Mouse (Mus musculus): ENCODE data around the gene Fbxl2. TPM values are rescaled to one million over a fixed set of nuclear protein-coding genes. Genes with fewer than 3 reads are reported as not detected.

The Fbxl2 gene
- total and polyA plus RNA-seq, 3 experiments, result 0.54 to 1.1 (median 0.81) TPM

GRCm38 (mm10) chr9:114050106-114050505, 4.1 kb upstream of the Fbxl2 start:
- H3K27me3 ChIP-seq (replicated peaks), result no peaks in the 10 kb centered on the region
- H3K9me3 ChIP-seq (replicated peaks; ENCODE audit: low read length), result peaks cover 3% of the 10 kb centered on the region
- H3K4me1 ChIP-seq (ENCODE audit: control insufficient read depth in 1 of 2, insufficient read depth in 2 of 2), result no peaks in the 10 kb centered on the region
- H3K36me3 ChIP-seq (replicated peaks in 1 of 2; ENCODE audit: control insufficient read depth in 1 of 2, insufficient read depth in 1 of 2, low read length in 1 of 2), result no peaks in the 10 kb centered on the region
- no peak overlapping the region for H3K9ac ChIP-seq (ENCODE audit: insufficient read depth, low read depth)
- dilution Hi-C loops (cut with MboI; ENCODE audit: extremely low pct_ligation_motif_present, extremely low pct_unique_long_range_greater_than_20kb, low sequenced_read_pairs) (no loop called here), in situ Hi-C loops (cut with MboI; ENCODE audit: low pct_ligation_motif_present, low pct_unique_long_range_greater_than_20kb, low sequenced_read_pairs) (no loop called here)
- TF ChIP-seq KAT2A (IDR thresholded peaks at IDR 0.05; ENCODE audit: insufficient replicate concordance, low read length) (no peak), RAD21 (IDR thresholded peaks at IDR 0.05; ENCODE audit: low read depth, low read length) (no peak), ZC3H11A (IDR thresholded peaks at IDR 0.05; ENCODE audit: low read depth, low read length) (no peak), SMC3 (IDR thresholded peaks at IDR 0.05; ENCODE audit: low read depth, low read length) (no peak), IRF4 (IDR thresholded peaks at IDR 0.05; ENCODE audit: low read depth, low read length) (no peak)
- no peak overlapping the region for H3K4me2 ChIP-seq (ENCODE audit: insufficient read depth, low read depth, poor library complexity, severe bottlenecking)
- H3K4me3 ChIP-seq (replicated peaks in 1 of 3; ENCODE audit: low read depth in 2 of 3, low read length in 2 of 3, poor library complexity in 1 of 3), result no peak overlapping the region
- no peak overlapping the region for H3K27ac ChIP-seq (ENCODE audit: insufficient read depth, low read depth)
- no peak for DNase-seq (ENCODE audit: extremely low read depth)
- no peaks in the 10 kb centered on the region for H3K79me2 ChIP-seq (replicated peaks; ENCODE audit: control insufficient read depth, extremely low read depth, insufficient read depth, poor library complexity, severe bottlenecking)

DNA sequence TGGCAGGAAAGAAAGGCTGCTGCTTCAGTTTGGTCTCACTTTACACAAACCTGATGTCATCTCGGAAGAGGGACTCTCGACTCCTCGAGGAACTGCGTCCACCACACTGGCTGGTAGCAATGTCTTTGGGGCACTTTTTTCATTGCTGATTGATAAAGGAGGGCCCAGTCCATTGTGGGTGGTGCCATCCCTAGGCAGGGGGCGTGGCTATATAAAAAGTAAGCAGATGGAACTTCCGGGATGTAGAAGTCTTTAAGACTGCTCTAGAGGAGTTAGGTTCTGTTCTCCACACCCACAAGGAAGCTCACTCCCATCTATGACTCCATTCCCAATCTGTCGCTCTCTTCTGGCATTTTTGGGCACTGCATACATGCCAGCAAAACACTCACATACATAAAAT, 685 bp upstream of the Fbxl2 start:
- Histone ChIP-seq H3K36me3 (replicated peaks in 1 of 2; ENCODE audit: control insufficient read depth in 1 of 2, insufficient read depth in 1 of 2, low read length in 1 of 2) (no peaks in the 10 kb centered on the region), H3K4me1 (ENCODE audit: control insufficient read depth in 1 of 2, insufficient read depth in 2 of 2) (no peaks in the 10 kb centered on the region), H3K27ac (ENCODE audit: insufficient read depth, low read depth) (no peak overlapping the region), H3K4me3 (replicated peaks in 1 of 3; ENCODE audit: low read depth in 2 of 3, low read length in 2 of 3, poor library complexity in 1 of 3) (no peak overlapping the region), H3K9ac (ENCODE audit: insufficient read depth, low read depth) (no peak overlapping the region), H3K27me3 (replicated peaks) (no peaks in the 10 kb centered on the region), H3K4me2 (ENCODE audit: insufficient read depth, low read depth, poor library complexity, severe bottlenecking) (no peak overlapping the region), H3K9me3 (replicated peaks; ENCODE audit: low read length) (peaks cover 3% of the 10 kb centered on the region), H3K79me2 (replicated peaks; ENCODE audit: control insufficient read depth, extremely low read depth, insufficient read depth, poor library complexity, severe bottlenecking) (no peaks in the 10 kb centered on the region)
- in situ Hi-C loops (cut with MboI; ENCODE audit: low pct_ligation_motif_present, low pct_unique_long_range_greater_than_20kb, low sequenced_read_pairs) (no loop called here), dilution Hi-C loops (cut with MboI; ENCODE audit: extremely low pct_ligation_motif_present, extremely low pct_unique_long_range_greater_than_20kb, low sequenced_read_pairs) (no loop called here)
- DNase-seq (ENCODE audit: extremely low read depth), result no peak
- TF ChIP-seq EP300 (IDR thresholded peaks at IDR 0.05; ENCODE audit: low read length) (no peak), SIN3A (IDR thresholded peaks at IDR 0.05; ENCODE audit: low read length) (no peak), JUND (conservative IDR thresholded peaks at IDR 0.05; ENCODE audit: low read depth, low read length) (no peak), POLR2AphosphoS2 (IDR thresholded peaks at IDR 0.05; ENCODE audit: low read depth, low read length) (no peak), ZKSCAN1 (IDR thresholded peaks at IDR 0.05; ENCODE audit: borderline replicate concordance, low read depth, low read length) (no peak), ZMIZ1 (IDR thresholded peaks at IDR 0.05; ENCODE audit: low read depth, low read length) (no peak), MYC (IDR thresholded peaks at IDR 0.05; ENCODE audit: low read depth, low read length) (no peak), NELFE (IDR thresholded peaks at IDR 0.05; ENCODE audit: low read depth, low read length) (no peak), HCFC1 (IDR thresholded peaks at IDR 0.05; ENCODE audit: low read depth, low read length) (no peak), POLR2A (IDR thresholded peaks at IDR 0.05; ENCODE audit: low read depth, low read length) (no peak), MAFK (IDR thresholded peaks at IDR 0.05; ENCODE audit: insufficient replicate concordance, low read length) (no peak), BHLHE40 (IDR thresholded peaks at IDR 0.05; ENCODE audit: low read depth, low read length) (no peak), MAZ (IDR thresholded peaks at IDR 0.05; ENCODE audit: low read depth, low read length) (no peak), MAX (IDR thresholded peaks at IDR 0.05; ENCODE audit: low read length) (no peak), PAX5 (IDR thresholded peaks at IDR 0.05; ENCODE audit: low read length) (no peak), ETS1 (conservative IDR thresholded peaks at IDR 0.05; ENCODE audit: low read depth, low read length) (no peak), KAT2A (IDR thresholded peaks at IDR 0.05; ENCODE audit: insufficient replicate concordance, low read length) (no peak), TCF12 (IDR thresholded peaks at IDR 0.05; ENCODE audit: low read depth, low read length) (no peak)
